Mouse (Mus musculus): ENCODE data around the gene Ank3.

Gene Ank3

GRCm38 (mm10) chr10:70022596-70022995 is 624.0 kb downstream of the Ank3 start:
- no peak for DNase-seq

- DNase-seq: no peak
Observed at GRCm38 (mm10) chr10:70023861-70024260, 625.3 kb downstream of the Ank3 start.

DNA sequence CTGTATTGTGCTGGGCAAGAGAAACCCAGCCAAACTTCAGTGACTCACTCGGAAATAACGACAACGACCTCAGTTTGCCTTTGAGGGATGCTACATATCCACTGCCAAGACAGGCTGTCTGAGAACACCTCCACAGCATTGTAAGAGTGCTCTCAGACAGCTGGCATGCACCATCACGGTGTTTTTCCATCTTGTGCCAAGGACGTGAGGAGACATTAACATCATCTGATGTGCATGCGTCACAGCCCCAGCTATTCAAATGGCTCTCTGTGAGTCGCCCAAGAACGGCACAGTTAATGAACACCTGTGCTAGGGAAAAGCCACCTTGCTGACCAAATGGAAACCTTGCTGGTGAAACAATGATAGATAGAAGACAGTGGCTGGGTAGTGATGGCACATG is 633.4 kb downstream of the Ank3 start:
- no peak for DNase-seq

DNA sequence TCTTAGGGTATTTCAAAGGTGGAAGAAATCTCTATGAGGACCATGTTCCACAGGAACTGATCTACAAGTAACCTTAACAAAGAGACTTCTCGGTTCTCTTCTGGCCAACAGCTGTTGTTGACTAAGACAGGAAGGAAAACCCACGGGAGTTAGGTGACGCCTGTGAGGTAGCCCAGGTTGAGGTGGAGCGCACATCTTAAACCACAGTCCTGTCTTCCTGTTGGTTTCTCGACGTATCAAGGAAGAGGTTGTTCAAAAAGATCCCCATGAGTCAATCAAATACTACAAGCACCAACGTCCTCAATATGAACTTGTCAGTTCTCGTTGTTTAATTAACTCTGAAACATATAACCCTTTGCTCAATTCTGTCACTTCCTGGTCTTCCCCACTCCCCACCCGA is 634.4 kb downstream of the Ank3 start:
- peak; percentile 8 to 9 for DNase-seq

GRCm38 (mm10) chr10:70033856-70034255 is 635.3 kb downstream of the Ank3 start:
- no peak for DNase-seq

DNA sequence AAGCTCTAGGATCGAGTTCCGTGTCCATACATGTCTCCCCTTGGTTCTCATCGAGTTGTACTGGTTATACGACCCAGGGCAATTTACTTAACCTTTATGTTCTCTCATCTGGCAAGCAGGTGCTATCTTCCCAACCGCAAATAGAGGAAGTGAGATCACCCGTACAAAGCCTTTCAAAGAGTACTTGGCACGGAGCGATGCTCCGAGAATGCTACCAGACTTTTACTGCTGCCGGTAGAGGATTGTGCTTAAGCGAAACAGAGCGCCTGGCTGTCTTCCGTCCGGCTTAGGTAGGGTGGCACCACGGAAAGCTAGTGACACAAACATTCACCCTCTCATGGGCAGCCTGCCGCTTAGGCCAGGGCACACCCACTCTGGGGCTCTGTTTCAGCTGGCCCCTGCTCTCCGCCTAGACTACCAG is 641.3 kb downstream of the Ank3 start:
- DNase-seq: peak; percentile 66 to 71

DNA sequence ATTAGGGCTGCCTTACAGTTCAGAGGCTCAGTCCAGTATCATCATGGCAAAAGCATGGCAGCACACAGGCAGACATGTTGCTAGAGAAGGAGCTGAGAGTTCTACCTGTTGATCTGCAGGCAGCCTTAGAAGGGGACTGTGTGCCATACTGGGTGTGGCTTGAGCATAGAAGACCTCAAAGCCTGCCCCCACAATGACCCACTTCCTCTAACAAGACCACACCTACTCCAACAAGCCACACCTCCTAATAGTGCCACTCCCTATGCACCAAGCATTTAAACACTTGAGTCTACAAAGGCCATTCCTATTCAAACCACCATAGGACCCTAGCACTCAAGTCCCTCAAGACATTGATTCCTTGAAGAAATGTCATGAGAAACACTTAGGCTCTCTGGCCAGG is 643.0 kb downstream of the Ank3 start:
- peak in 1 of 2 experiments; percentile 27 for DNase-seq

GRCm38 (mm10) chr10:70045722-70046121 is 647.1 kb downstream of the Ank3 start:
- DNase-seq: peak in 1 of 2 experiments; percentile 14

- DNase-seq: no peak
Observed at GRCm38 (mm10) chr10:70049771-70050170, 651.2 kb downstream of the Ank3 start.

- DNase-seq: no peak
Observed at GRCm38 (mm10) chr10:70055291-70055690, 656.7 kb downstream of the Ank3 start.

DNA sequence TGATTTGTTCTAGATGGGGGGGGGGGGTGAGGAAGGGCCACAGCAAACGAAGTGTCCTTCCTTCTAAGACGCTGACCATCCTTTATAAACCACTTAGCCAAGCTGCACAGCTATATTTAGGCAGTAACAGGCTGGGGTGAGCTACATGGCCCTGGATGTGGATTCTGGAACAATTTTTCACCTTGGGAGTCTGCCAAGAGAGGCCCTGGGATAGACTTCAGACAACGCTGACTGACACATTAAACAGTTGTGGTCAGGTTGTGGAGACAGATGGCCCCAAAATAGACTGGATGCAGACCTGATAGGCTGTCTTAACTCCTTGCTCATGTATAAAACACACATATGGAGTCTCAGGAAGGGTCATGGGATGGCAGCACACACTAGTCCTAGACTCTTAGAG is 658.5 kb downstream of the Ank3 start:
- no peak for DNase-seq

- DNase-seq: peak in 1 of 2 experiments; percentile 9
Observed at GRCm38 (mm10) chr10:70060021-70060688, 661.6 kb downstream of the Ank3 start.

DNA sequence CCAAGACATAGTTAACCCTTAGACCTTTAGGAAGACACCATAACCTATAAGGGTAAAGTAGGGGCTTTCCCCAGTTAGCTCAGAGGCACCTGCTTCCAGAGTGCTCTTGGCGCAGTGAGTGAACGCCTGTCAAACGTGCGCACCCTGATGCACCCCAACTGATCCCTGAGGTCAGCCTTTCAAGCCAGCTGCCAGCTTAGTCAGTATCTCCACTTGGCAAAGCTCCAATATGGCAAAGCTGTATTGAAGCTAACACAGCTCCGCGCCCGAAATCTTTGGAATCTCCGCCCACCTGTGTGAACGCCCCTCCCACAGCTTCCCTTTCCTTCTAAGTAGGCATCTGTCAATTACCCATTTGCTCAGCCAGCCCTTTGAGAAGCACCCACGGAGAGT is 662.1 kb downstream of the Ank3 start:
- peak; percentile 41 to 45 for DNase-seq

DNA sequence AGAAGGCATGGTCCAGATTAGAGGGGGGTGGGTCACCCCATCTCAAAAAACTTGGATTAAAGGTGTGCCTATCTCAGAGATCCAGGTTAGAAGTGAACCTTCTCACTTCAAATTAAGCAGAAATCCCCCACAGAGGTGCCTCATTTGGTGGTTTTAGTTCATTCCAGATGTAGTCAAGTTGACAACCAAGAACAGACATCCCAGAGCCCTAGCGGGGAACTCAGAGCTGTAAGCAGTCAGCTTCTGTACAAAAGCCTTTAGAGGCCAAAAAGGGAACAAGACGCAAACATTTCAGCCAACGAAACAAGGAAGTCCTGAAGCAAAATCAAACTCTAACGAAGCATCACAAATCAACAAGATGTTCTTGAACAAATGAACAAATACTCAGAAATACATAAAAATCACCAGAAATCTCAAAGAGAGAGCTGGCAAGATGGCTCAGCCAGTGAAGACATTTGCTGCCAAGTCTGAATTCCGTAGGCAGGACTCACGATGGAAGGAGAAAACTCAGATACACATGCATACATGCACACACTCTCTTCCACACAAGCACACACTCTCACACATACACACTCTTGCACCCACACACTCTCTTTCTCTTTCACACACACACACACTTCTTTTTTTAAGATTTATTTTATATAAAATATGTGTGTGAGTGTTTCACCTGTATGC is 665.4 kb downstream of the Ank3 start:
- DNase-seq: peak; percentile 47 to 56

DNA sequence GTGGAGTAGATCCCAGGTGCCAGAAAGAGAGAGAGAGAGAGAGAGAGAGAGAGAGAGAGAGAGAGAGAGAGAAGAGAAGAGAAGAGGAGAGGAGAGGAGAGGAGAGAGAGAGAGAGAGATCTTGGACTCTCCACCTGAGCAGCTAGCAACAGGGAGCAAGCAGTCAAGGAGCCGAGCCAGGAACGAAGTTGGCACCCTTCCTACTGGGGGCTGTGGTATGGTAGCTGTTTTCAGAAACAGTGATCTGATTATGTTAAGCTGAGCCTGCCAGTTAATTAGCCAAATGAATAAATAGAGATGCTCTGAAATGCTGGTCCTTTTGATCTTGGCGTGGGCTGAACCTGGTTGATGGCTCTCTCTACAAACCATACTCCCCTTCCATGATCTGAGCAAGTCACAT is 666.6 kb downstream of the Ank3 start:
- no peak for DNase-seq

DNA sequence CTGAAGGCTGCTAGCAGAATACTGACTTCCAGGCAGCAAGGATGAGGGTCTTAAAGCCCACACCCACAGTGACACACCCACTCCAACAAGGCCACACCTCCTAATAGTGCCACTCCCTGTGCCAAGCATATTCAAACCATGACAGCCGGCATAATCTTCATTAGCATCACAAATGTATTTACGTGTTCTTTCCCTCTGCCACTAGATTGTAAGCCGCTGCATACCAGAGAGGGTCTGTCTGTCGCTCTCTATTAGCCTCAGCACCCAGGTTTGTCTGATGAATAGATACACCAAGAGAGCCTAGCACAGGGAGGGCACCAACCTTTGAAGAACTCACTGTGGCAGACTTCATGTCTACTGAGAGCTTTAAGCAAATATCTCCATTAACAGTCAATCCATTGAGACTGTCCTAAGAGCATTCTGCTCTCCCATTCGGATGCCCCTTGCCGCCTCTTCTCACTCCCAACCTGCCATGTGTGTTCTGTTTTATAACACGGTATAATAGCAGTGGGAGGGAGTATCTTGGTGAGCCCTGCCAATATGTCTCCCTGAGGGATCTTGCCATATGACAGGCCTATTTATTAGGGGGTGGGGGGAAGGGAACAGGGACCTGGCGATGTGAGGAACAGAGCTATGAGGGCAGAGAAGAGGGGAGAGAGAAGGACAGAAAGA is 668.1 kb downstream of the Ank3 start:
- DNase-seq: no peak

DNA sequence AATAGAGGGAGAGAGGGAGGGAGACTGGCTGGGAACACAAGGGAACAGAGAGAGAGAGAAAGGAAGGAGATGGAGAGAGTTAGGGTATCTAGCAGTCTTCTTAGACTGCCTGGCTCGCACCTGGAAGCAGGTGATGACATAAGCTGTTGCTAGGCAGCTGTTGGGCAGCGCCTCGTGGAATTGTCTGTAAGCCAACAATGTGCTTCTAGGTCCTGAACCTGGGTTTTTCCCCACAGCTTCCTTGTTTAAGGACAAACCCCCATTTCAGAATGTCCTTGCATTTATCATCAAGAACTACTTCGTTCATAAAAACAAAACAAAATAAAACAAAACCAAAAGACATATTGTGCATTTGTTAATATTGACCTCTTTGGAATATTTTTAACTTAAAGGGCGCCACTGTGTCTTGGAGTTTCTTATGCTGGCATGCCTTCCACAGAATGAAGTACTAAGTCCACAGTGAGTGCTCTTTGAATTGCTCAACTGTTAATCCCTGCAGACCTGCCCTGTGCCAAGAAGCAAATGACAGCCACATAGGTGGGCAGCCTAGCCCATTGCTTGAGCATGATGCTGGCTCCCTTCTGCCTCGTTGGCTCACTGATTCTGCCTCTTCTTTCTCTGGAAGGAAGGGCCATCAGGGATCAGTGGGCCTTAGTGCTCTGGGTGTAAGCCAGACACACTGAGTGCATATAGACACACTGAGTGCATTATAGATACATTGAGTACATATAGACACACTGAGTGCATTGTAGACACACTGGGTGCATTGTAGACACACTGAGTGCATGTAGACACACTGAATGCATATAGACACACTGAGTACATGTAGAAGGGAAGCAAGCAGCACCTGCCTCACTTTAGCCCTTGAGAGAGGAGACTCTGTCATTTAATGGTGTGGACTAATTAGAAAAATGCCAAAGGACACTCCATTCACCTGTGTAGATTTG is 668.9 kb downstream of the Ank3 start:
- no peak for DNase-seq

DNA sequence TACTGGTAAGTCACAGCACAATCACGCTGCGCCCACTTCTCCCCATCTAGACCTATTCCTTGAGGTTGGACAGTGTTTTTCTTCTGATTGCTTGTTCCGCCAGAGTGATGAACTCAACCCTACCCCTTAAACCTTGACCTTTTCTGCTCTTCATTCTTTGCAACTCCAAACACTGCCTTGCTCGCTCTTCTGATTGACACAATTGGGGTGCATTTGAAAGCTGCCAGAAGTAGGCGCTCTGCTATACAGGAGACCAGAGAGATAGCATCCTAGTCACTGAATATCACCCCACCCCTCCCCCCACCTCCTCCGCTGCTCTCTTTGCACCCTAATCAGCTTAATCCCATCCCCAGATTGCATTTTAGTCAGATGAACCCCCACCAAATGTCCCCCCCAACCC is 670.7 kb downstream of the Ank3 start:
- no peak for DNase-seq

GRCm38 (mm10) chr10:70071334-70071733 is 672.8 kb downstream of the Ank3 start:
- DNase-seq: no peak
